Mouse (Mus musculus): ENCODE results near the gene Fam83c. TPM values are rescaled to one million over a fixed set of nuclear protein-coding genes. Genes with fewer than 3 reads are reported as not detected.
"Not testable (repeated sequence)": the region's sequence is repeated elsewhere in the genome, so short reads cannot be mapped to it uniquely, and the experiment has no call there.

Gene Fam83c
- polyA plus RNA-seq, 1 experiment from 2014 or later, result 0.07 TPM

- H3K9ac ChIP-seq (ENCODE audit: low read length), result no peak overlapping the region
- 50% methylated on average over 3 of the region's 3 CpGs for WGBS
- no peaks in the 10 kb centered on the region for H3K9me3 ChIP-seq (replicated peaks; ENCODE audit: control insufficient read depth, low read length)
- H3K4me1 ChIP-seq (ENCODE audit: control insufficient read depth, insufficient read depth, low read length), result no peaks in the 10 kb centered on the region
- no peak for ATAC-seq (replicated peaks; ENCODE audit: extremely low read depth, insufficient read depth, low FRiP score)
- H3K4me3 ChIP-seq (ENCODE audit: low read length), result no peak overlapping the region
- H3K4me2 ChIP-seq (ENCODE audit: low read depth, low read length), result no peak overlapping the region
- no peaks in the 10 kb centered on the region for H3K36me3 ChIP-seq (ENCODE audit: control insufficient read depth, insufficient read depth)
- no peaks in the 10 kb centered on the region for H3K27me3 ChIP-seq (ENCODE audit: control insufficient read depth, insufficient read depth, low read length)
- no peak overlapping the region for H3K27ac ChIP-seq (ENCODE audit: low read length)
These were observed 3.3 kb upstream of the Fam83c start for GRCm38 (mm10) chr2:155837961-155838360.

GRCm38 (mm10) chr2:155832087-155832486 lies 2.6 kb downstream of the Fam83c start:
- 55% methylated on average over 1 of the region's 1 CpGs for WGBS

GRCm38 (mm10) chr2:155831302-155831701 lies 3.4 kb downstream of the Fam83c start:
- H3K4me3 ChIP-seq (ENCODE audit: low read length), result no peak overlapping the region
- WGBS, result 44% methylated on average over 9 of the region's 9 CpGs
- no peak for ATAC-seq (replicated peaks; ENCODE audit: extremely low read depth, insufficient read depth, low FRiP score)

More at GRCm38 (mm10) chr2:155832087-155832486, 2.6 kb downstream of the Fam83c start:
- not testable (repeated sequence) for H3K36me3 ChIP-seq (ENCODE audit: control insufficient read depth, insufficient read depth); H3K9ac ChIP-seq (ENCODE audit: low read length); H3K4me1 ChIP-seq (ENCODE audit: control insufficient read depth, insufficient read depth, low read length); H3K4me2 ChIP-seq (ENCODE audit: low read depth, low read length); H3K27me3 ChIP-seq (ENCODE audit: control insufficient read depth, insufficient read depth, low read length); H3K4me3 ChIP-seq (ENCODE audit: low read length); H3K9me3 ChIP-seq (replicated peaks; ENCODE audit: control insufficient read depth, low read length); H3K27ac ChIP-seq (ENCODE audit: low read length); ATAC-seq (replicated peaks; ENCODE audit: extremely low read depth, insufficient read depth, low FRiP score)

GRCm38 (mm10) chr2:155830841-155831240 lies 3.8 kb downstream of the Fam83c start:
- H3K27ac ChIP-seq (ENCODE audit: low read length), result no peak overlapping the region
- 82% methylated on average over 8 of the region's 8 CpGs for WGBS
- H3K27me3 ChIP-seq (ENCODE audit: control insufficient read depth, insufficient read depth, low read length), result no peaks in the 10 kb centered on the region; the same call in 1 of the 2 replicates
- no peak for ATAC-seq (replicated peaks; ENCODE audit: extremely low read depth, insufficient read depth, low FRiP score)
- no peak overlapping the region for H3K4me3 ChIP-seq (ENCODE audit: low read length)
- H3K9me3 ChIP-seq (replicated peaks; ENCODE audit: control insufficient read depth, low read length), result no peaks in the 10 kb centered on the region
- peaks cover 7% of the 10 kb centered on the region for H3K4me1 ChIP-seq (ENCODE audit: control insufficient read depth, insufficient read depth, low read length)
- no peak overlapping the region for H3K9ac ChIP-seq (ENCODE audit: low read length)
- no peak overlapping the region for H3K4me2 ChIP-seq (ENCODE audit: low read depth, low read length)
- H3K36me3 ChIP-seq (ENCODE audit: control insufficient read depth, insufficient read depth), result no peaks in the 10 kb centered on the region

More at GRCm38 (mm10) chr2:155831302-155831701, 3.4 kb downstream of the Fam83c start:
- H3K9ac ChIP-seq (ENCODE audit: low read length), result no peak overlapping the region
- H3K36me3 ChIP-seq (ENCODE audit: control insufficient read depth, insufficient read depth), result no peaks in the 10 kb centered on the region
- no peaks in the 10 kb centered on the region; the same call in 1 of the 2 replicates for H3K27me3 ChIP-seq (ENCODE audit: control insufficient read depth, insufficient read depth, low read length)
- no peaks in the 10 kb centered on the region for H3K9me3 ChIP-seq (replicated peaks; ENCODE audit: control insufficient read depth, low read length)
- peaks cover 6% of the 10 kb centered on the region for H3K4me1 ChIP-seq (ENCODE audit: control insufficient read depth, insufficient read depth, low read length)
- no peak overlapping the region for H3K4me2 ChIP-seq (ENCODE audit: low read depth, low read length)
- no peak overlapping the region for H3K27ac ChIP-seq (ENCODE audit: low read length)

- peak; percentile 95 for ATAC-seq (replicated peaks; ENCODE audit: extremely low read depth, insufficient read depth, low FRiP score)
- H3K36me3 ChIP-seq (ENCODE audit: control insufficient read depth, insufficient read depth), result peaks cover 19% of the 10 kb centered on the region
- H3K4me2 ChIP-seq (ENCODE audit: low read depth, low read length), result peak within 1 kb of the TSS; percentile 95
- H3K27ac ChIP-seq (ENCODE audit: low read length), result peak within 1 kb of the TSS; percentile 87
- H3K9ac ChIP-seq (ENCODE audit: low read length), result peak within 1 kb of the TSS; percentile 83
- peaks cover 16% of the 10 kb centered on the region for H3K4me1 ChIP-seq (ENCODE audit: control insufficient read depth, insufficient read depth, low read length)
- peak within 1 kb of the TSS; percentile 98 for H3K4me3 ChIP-seq (ENCODE audit: low read length)
- 2% methylated on average over 27 of the region's 27 CpGs for WGBS
- no peaks in the 10 kb centered on the region for H3K9me3 ChIP-seq (replicated peaks; ENCODE audit: control insufficient read depth, low read length)
- H3K27me3 ChIP-seq (ENCODE audit: control insufficient read depth, insufficient read depth, low read length), result no peaks in the 10 kb centered on the region
These were observed 7.8 kb downstream of the Fam83c start, which contains the start of gene Eif6 for GRCm38 (mm10) chr2:155826630-155827424. Eif6 (minus strand) TSS chr2:155826925.

- peak overlapping the region; percentile 87 for H3K27ac ChIP-seq (ENCODE audit: low read length)
- peaks cover 16% of the 10 kb centered on the region for H3K4me1 ChIP-seq (ENCODE audit: control insufficient read depth, insufficient read depth, low read length)
- H3K9ac ChIP-seq (ENCODE audit: low read length), result peak overlapping the region; percentile 83
- 1% methylated on average over 52 of the region's 52 CpGs for WGBS
- peaks cover 25% of the 10 kb centered on the region for H3K36me3 ChIP-seq (ENCODE audit: control insufficient read depth, insufficient read depth)
- H3K4me3 ChIP-seq (ENCODE audit: low read length), result peak overlapping the region; percentile 98
- ATAC-seq (replicated peaks; ENCODE audit: extremely low read depth, insufficient read depth, low FRiP score), result peak; percentile 17
- no peaks in the 10 kb centered on the region for H3K27me3 ChIP-seq (ENCODE audit: control insufficient read depth, insufficient read depth, low read length)
- peak overlapping the region; percentile 95 for H3K4me2 ChIP-seq (ENCODE audit: low read depth, low read length)
- H3K9me3 ChIP-seq (replicated peaks; ENCODE audit: control insufficient read depth, low read length), result no peaks in the 10 kb centered on the region
These were observed 8.6 kb downstream of the Fam83c start for GRCm38 (mm10) chr2:155825904-155826629.

- WGBS, result 89% methylated on average over 8 of the region's 8 CpGs
- no peak for ATAC-seq (replicated peaks; ENCODE audit: extremely low read depth, insufficient read depth, low FRiP score)
- no peak overlapping the region for H3K4me2 ChIP-seq (ENCODE audit: low read depth, low read length)
- H3K4me3 ChIP-seq (ENCODE audit: low read length), result no peak overlapping the region
- H3K27ac ChIP-seq (ENCODE audit: low read length), result no peak overlapping the region
- H3K27me3 ChIP-seq (ENCODE audit: control insufficient read depth, insufficient read depth, low read length), result no peaks in the 10 kb centered on the region
- H3K36me3 ChIP-seq (ENCODE audit: control insufficient read depth, insufficient read depth), result peaks cover 36% of the 10 kb centered on the region
- H3K9me3 ChIP-seq (replicated peaks; ENCODE audit: control insufficient read depth, low read length), result no peaks in the 10 kb centered on the region
- H3K4me1 ChIP-seq (ENCODE audit: control insufficient read depth, insufficient read depth, low read length), result peaks cover 23% of the 10 kb centered on the region
- no peak overlapping the region for H3K9ac ChIP-seq (ENCODE audit: low read length)
These were observed 10.9 kb downstream of the Fam83c start for GRCm38 (mm10) chr2:155823722-155824121.

GRCm38 (mm10) chr2:155820779-155821178 lies 13.9 kb downstream of the Fam83c start:
- no peaks in the 10 kb centered on the region for H3K9me3 ChIP-seq (replicated peaks; ENCODE audit: control insufficient read depth, low read length)
- H3K4me1 ChIP-seq (ENCODE audit: control insufficient read depth, insufficient read depth, low read length), result peaks cover 18% of the 10 kb centered on the region
- H3K4me3 ChIP-seq (ENCODE audit: low read length), result no peak overlapping the region
- no peaks in the 10 kb centered on the region for H3K27me3 ChIP-seq (ENCODE audit: control insufficient read depth, insufficient read depth, low read length)
- H3K9ac ChIP-seq (ENCODE audit: low read length), result no peak overlapping the region
- no peak overlapping the region for H3K4me2 ChIP-seq (ENCODE audit: low read depth, low read length)
- ATAC-seq (replicated peaks; ENCODE audit: extremely low read depth, insufficient read depth, low FRiP score), result no peak
- WGBS, result 87% methylated on average over 5 of the region's 5 CpGs
- no peak overlapping the region for H3K27ac ChIP-seq (ENCODE audit: low read length)
- peaks cover 36% of the 10 kb centered on the region for H3K36me3 ChIP-seq (ENCODE audit: control insufficient read depth, insufficient read depth)
